Mouse (Mus musculus) heart, embryonic 11.5 days (tissue): ENCODE measurements around the gene Grb10. TPM values are rescaled to one million over a fixed set of nuclear protein-coding genes. Genes with fewer than 3 reads are reported as not detected.

ENCODE experiments used
- ATAC-seq: fragments of 200-750 bp; cut with Nextera tagmentation; replicated peaks from 2 replicates; pipeline ENCODE4 v1.8.0; 2017; ENCODE audit warnings: moderate library complexity; ENCODE audit not compliant: insufficient number of reproducible peaks, low FRiP score, low TSS enrichment
- H3K27ac ChIP-seq: fragments of 300-500 bp; sonication (generic); 2 replicates; pipeline ENCODE4 v1.5.1; 2014; ENCODE audit warnings: mild to moderate bottlenecking, low read depth, low read length
- H3K27me3 ChIP-seq: fragments of 300-500 bp; sonication (generic); 2 replicates; pipeline ENCODE4 v1.6.1; 2014; ENCODE audit warnings: mild to moderate bottlenecking, low read length, mixed read lengths; ENCODE audit not compliant: control insufficient read depth, insufficient read depth
- H3K36me3 ChIP-seq: fragments of 300-500 bp; sonication (generic); 2 replicates; pipeline ENCODE4 v1.6.1; 2014; ENCODE audit warnings: mild to moderate bottlenecking, low read length, moderate library complexity, mixed read lengths; ENCODE audit not compliant: control insufficient read depth, insufficient read depth
- H3K4me1 ChIP-seq: fragments of 300-500 bp; sonication (generic); 2 replicates; pipeline ENCODE4 v1.6.1; 2014; ENCODE audit warnings: low read length; ENCODE audit not compliant: control insufficient read depth, insufficient read depth
- H3K4me2 ChIP-seq: fragments of 300-500 bp; sonication (generic); 2 replicates; pipeline ENCODE4 v1.6.1; 2014; ENCODE audit warnings: mild to moderate bottlenecking, moderate library complexity
- H3K4me3 ChIP-seq: fragments of 300-500 bp; sonication (generic); 2 replicates; pipeline ENCODE4 v1.5.1; 2014; ENCODE audit warnings: low read depth, low read length
- H3K9ac ChIP-seq: fragments of 300-500 bp; sonication (generic); 2 replicates; pipeline ENCODE4 v1.6.1; 2014; ENCODE audit warnings: mild to moderate bottlenecking, low read depth, low read length, moderate library complexity
- H3K9me3 ChIP-seq: fragments of 300-500 bp; sonication (generic); replicated peaks from 2 replicates; pipeline ENCODE4 v1.6.1; 2016; ENCODE audit warnings: low read length; ENCODE audit not compliant: control insufficient read depth
- WGBS: fragments of 180-500 bp; shearing (Covaris S2); extraction: QIAGEN DNeasy Blood & Tissue Kit; methylation state at CpG from one replicate; pipeline ENCODE4 v1.1.7; 2014; ENCODE audit not compliant: insufficient replicate concordance; 5-methylcytosine and 5-hydroxymethylcytosine counted together
- polyA plus RNA-seq: library from polyadenylated mRNA; unstranded; fragments of >200 nt; fragmentation: Nextera tagmentation; extraction: Ambion mirVana; gene quantifications from 2 replicates; pipeline ENCODE4 v1.2.1, GENCODE M21; 2014

Grb10 gene
- polyA plus RNA-seq, 1 experiment from 2014 or later = 402 TPM

DNA sequence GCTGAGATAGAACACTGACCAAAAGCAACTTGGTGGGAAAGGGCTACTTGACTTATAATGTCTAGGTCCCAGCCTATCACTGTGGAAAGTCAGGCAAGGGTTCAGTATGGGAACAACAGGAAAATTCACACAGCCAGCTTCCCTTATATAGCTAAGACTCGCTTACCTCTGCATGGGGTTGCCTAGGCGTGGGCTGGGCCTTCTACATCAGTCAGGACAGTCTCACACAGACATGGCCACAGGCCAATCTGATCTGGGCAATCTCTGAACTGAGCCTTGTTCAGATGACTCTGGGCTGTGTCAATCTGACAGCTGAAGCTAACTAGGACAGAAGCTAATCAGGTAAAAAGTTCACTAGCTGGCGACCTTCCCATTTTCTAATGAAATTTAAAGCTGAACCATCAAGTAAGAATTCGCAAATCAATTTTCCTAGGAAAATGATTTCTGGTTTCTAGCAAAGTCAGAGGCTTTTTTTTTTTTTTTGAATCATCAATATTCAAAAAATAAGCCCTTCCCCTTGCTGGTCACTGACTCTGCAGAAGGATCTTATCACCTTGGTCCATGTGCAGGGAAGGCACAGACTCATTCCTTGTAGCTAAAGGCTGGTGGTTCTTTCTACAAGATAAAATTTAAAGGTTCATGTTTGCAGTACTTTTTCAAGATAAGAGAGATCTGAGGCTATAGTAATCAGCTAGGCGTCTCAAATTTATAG lies 76.4 kb downstream of the Grb10 start:
- Histone ChIP-seq H3K36me3 (no peaks in the 10 kb centered on the region), H3K4me1 (peaks cover 76% of the 10 kb centered on the region), H3K9ac (peak overlapping the region; percentile 47), H3K4me3 (no peak overlapping the region), H3K27ac (peak overlapping the region; percentile 94), H3K9me3 (no peaks in the 10 kb centered on the region), H3K27me3 (no peaks in the 10 kb centered on the region), H3K4me2 (no peak overlapping the region)
- ATAC-seq = peak; percentile 73
- 29% methylated on average over 5 of the region's 5 CpGs for WGBS

DNA sequence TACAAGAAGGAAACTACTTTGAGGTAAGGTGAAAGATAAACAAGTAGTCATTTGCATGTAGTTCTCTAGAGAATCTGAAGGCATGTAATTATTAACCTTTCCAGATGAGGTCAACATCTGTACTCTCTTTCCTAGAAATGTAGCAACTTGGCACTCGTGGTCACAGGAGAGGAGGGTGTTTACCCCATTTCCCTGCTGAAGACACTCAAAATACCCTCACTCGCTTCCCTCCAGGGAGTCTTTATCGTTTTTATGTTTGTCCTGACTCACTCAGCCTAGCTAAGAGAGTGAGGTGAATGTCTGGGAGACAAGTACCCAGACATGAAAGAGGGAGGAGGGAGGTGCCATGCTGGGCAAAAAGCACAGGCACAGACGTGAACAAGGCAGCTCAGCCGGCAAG lies 77.6 kb downstream of the Grb10 start:
- 39% methylated on average over 5 of the region's 5 CpGs for WGBS
- Histone ChIP-seq H3K4me1 (peaks cover 70% of the 10 kb centered on the region), H3K27me3 (no peaks in the 10 kb centered on the region), H3K9ac (peak overlapping the region; percentile 50), H3K4me2 (no peak overlapping the region), H3K27ac (peak overlapping the region; percentile 94), H3K9me3 (no peaks in the 10 kb centered on the region), H3K4me3 (no peak overlapping the region), H3K36me3 (no peaks in the 10 kb centered on the region)
- ATAC-seq = no peak

DNA sequence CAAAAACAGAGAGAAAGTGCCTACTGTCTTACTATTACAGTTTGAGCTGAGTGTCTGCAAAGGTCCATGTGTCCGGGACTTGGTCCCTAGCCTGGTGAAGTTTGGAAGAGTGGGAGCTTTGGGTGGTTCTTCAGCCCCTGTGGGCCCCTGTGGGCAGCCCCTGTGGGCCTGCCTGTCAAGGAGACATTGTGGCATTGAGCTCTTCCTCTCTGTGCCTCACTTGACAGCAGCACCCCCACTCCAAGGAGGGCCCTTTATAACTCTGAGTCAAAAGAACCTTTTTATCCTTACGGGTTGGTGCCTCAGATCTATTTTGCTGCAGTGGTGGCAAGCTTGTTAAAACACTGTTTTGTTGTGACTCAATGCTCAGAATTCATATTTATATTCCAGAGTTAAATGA lies 78.3 kb downstream of the Grb10 start:
- Histone ChIP-seq H3K27me3 (no peaks in the 10 kb centered on the region), H3K36me3 (peaks cover 3% of the 10 kb centered on the region), H3K4me2 (no peak overlapping the region), H3K9ac (no peak overlapping the region), H3K4me3 (no peak overlapping the region), H3K9me3 (no peaks in the 10 kb centered on the region), H3K27ac (peak overlapping the region; percentile 94), H3K4me1 (peaks cover 70% of the 10 kb centered on the region)
- 81% methylated on average over 2 of the region's 2 CpGs for WGBS
- ATAC-seq = no peak

DNA sequence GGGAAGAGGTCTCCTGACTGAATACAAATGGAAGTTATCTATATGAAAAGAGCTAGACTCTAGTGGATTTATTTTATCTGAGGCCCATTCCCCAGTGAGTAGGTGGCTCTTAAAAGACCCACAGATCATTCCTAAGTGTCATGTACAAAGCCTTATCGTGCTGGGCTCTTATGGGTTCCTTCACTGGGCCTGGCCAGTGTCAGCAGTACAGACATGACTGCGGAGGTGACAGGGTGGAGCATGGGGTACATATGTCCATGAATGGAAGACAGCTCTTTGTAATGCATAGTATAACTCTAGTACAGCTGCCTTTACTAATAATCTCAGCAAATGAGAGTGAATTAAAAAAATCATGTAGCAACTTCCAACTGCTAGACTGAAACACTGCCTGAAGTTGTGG lies 80.0 kb downstream of the Grb10 start:
- H3K36me3 ChIP-seq = peaks cover 7% of the 10 kb centered on the region
- no peak overlapping the region for H3K4me2 ChIP-seq
- H3K4me3 ChIP-seq = no peak overlapping the region
- no peak overlapping the region for H3K9ac ChIP-seq
- no peaks in the 10 kb centered on the region for H3K9me3 ChIP-seq
- H3K4me1 ChIP-seq = peaks cover 72% of the 10 kb centered on the region
- ATAC-seq = no peak; the same call in 1 of the 2 replicates
- peak overlapping the region; percentile 94 for H3K27ac ChIP-seq
- no peaks in the 10 kb centered on the region for H3K27me3 ChIP-seq
- WGBS = 46% methylated on average over 2 of the region's 2 CpGs

DNA sequence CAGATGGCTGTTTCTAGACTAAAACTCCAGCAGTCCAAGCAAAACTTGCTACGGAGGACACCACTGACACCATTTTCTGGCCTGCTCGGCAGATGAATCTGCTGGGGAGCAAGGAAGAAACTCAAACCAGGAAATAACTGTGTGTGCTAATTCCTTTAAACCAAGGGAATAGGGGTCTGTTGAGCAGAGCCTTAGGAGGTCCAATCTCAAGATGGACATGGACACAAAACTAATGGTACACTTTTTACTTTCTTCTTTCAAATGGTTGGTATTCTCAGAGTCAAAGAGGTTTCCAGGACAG lies 80.5 kb downstream of the Grb10 start:
- H3K27ac ChIP-seq = peak overlapping the region; percentile 94
- 65% methylated on average over 2 of the region's 2 CpGs for WGBS
- H3K27me3 ChIP-seq = no peaks in the 10 kb centered on the region
- no peak overlapping the region for H3K9ac ChIP-seq
- peaks cover 7% of the 10 kb centered on the region for H3K36me3 ChIP-seq
- no peak for ATAC-seq
- H3K9me3 ChIP-seq = no peaks in the 10 kb centered on the region
- peaks cover 68% of the 10 kb centered on the region for H3K4me1 ChIP-seq
- H3K4me3 ChIP-seq = no peak overlapping the region
- no peak overlapping the region for H3K4me2 ChIP-seq

DNA sequence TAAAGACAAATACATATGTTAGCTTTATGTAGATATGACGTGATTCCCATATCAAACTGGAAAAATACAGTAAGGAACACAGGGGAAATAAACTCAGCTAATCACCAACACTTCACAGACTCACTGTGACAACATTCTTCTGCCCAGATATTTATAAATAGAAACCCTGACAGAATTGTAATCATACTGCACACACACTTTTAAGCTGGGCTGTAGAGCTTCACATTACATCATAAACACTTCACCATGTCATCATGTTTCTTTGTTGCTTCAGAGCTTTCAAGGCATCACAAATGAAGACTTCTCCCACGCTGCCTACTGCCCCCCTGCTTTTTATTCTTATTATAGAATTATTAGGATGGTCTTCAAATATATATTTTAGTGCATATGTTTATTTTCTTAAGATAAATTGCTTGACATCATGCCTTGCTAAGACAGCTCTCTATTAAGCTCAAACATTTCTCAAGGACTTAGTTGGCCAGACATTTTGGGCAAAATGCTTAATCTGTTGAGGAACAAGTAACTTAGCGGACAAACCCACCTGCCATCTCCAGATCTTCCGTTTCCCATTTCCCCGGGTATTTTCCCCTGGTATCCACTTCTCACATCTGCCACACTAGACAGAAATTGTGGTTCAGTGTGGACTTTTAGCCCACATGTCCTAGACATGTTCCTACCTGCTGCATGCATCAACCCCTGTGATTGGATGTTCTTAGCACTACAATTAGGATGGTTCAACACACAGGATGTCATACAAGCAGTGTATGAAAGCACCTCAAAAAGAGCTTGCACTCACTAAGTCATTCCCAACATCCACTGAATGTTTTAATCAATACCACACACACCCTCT lies 81.0 kb downstream of the Grb10 start:
- no peak; the same call in 1 of the 2 replicates for ATAC-seq
- H3K4me3 ChIP-seq = no peak overlapping the region
- 54% methylated on average over 5 of the region's 5 CpGs for WGBS
- no peaks in the 10 kb centered on the region for H3K27me3 ChIP-seq
- peaks cover 7% of the 10 kb centered on the region for H3K36me3 ChIP-seq
- H3K4me1 ChIP-seq = peaks cover 64% of the 10 kb centered on the region
- no peaks in the 10 kb centered on the region for H3K9me3 ChIP-seq
- no peak overlapping the region for H3K9ac ChIP-seq
- H3K27ac ChIP-seq = peak overlapping the region; percentile 94
- no peak overlapping the region for H3K4me2 ChIP-seq

DNA sequence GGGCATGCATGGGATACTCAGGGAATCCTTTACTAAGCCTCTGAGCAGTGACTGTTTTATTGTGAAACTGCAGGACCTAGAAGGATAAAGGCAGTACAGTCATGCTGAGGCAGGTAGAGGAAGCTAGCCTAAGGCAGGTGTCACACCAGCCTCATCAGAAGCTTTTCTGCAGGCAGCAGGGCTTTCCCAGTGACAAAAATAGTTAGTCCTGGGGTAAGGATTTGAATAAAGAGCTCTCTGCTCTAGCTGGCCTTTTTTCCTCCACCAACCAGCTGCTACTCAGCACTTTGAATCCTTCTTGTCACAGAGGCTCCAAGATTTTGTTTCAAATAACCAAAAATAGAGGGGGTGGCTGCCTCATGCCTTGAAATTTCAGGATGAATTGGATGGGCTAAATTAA lies 82.7 kb downstream of the Grb10 start:
- Histone ChIP-seq H3K36me3 (peaks cover 12% of the 10 kb centered on the region), H3K27me3 (no peaks in the 10 kb centered on the region), H3K4me3 (no peak overlapping the region), H3K9me3 (no peaks in the 10 kb centered on the region), H3K4me2 (no peak overlapping the region), H3K9ac (peak overlapping the region; percentile 56), H3K4me1 (peaks cover 52% of the 10 kb centered on the region), H3K27ac (peak overlapping the region; percentile 89)
- no peak for ATAC-seq

DNA sequence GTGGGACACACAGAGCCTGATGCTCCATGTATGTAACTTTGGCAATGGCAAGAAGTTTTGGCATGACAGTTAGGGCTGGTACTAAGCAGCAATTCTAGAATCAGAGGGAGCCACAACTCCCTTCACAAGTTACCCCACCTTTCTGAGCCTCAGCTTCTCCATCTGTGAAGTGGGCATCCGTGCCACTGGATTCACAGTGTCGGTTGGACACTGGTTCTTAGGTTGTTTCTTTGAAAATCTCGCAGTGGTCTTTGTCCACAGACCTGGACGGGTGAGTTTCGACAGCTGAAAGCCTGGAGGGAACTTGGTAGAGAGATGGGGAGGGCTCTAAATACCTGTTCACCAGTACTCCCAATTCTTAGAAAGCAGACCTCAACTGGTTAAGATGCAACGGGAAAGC lies 83.9 kb downstream of the Grb10 start:
- ATAC-seq = no peak
- H3K4me3 ChIP-seq = no peak overlapping the region
- 85% methylated on average over 6 of the region's 6 CpGs for WGBS
- H3K9ac ChIP-seq = no peak overlapping the region
- H3K4me1 ChIP-seq = peaks cover 48% of the 10 kb centered on the region
- H3K27ac ChIP-seq = peak overlapping the region; percentile 78; the same call in 1 of the 2 replicates
- no peaks in the 10 kb centered on the region for H3K27me3 ChIP-seq
- H3K36me3 ChIP-seq = peaks cover 12% of the 10 kb centered on the region
- no peak overlapping the region for H3K4me2 ChIP-seq
- no peaks in the 10 kb centered on the region for H3K9me3 ChIP-seq

DNA sequence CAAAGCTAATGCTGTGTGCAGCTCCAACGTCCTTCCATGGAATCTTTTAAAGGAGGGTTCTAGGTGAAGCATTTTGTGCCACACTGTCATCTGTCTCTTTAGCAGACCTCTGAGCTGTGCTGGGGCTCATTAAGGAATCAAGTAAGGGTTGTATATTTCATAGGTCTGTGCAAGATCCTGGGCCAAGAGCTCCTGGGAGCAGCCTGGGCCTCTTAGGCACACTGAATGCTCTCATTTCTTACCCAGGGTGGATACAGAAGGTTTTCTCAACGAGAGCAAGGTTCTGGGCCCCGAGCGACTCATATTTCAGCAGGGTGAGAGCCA lies 84.4 kb downstream of the Grb10 start:
- Histone ChIP-seq H3K9ac (0 out of 2 replicates have a peak overlapping the region, but pooled peaks have one; percentile 6), H3K9me3 (no peaks in the 10 kb centered on the region), H3K27ac (peak overlapping the region; percentile 78), H3K4me3 (no peak overlapping the region), H3K4me2 (no peak overlapping the region), H3K4me1 (peaks cover 45% of the 10 kb centered on the region), H3K36me3 (peaks cover 12% of the 10 kb centered on the region), H3K27me3 (no peaks in the 10 kb centered on the region)
- WGBS = 79% methylated on average over 4 of the region's 4 CpGs
- ATAC-seq = no peak
